Mouse (Mus musculus) MEL (cell line): Measurements from ENCODE around the gene Hdhd3.

Experiments used
- CTCF ChIP-seq, 3 experiments: IDR thresholded peaks in 2 of 3; conservative IDR thresholded peaks in 1 of 3; 2 replicates each; pipeline ENCODE4 v1.5.1; 2011 to 2012; ENCODE audit warnings: low read length in 3 of 3, low read depth in 2 of 3, mild to moderate bottlenecking in 2 of 3, improper control_type of control experiment in 1 of 3, inconsistent platforms in 1 of 3, mixed read lengths in 1 of 3, moderate library complexity in 1 of 3; ENCODE audit not compliant: control insufficient read depth in 1 of 3, insufficient read depth in 1 of 3, poor library complexity in 1 of 3, severe bottlenecking in 1 of 3
- E2F4 ChIP-seq: IDR thresholded peaks from 2 replicates; pipeline ENCODE4 v1.6.1; 2011; ENCODE audit warnings: low read depth, low read length, improper control_type of control experiment, borderline replicate concordance
- GATA1 ChIP-seq: IDR thresholded peaks from 2 replicates; pipeline ENCODE4 v1.6.1; 2011; ENCODE audit warnings: low read depth, low read length, improper control_type of control experiment
- MEF2A ChIP-seq: IDR thresholded peaks from 2 replicates; pipeline ENCODE4 v1.6.1; 2014; ENCODE audit warnings: low read depth, mild to moderate bottlenecking, inconsistent platforms, low read length, improper control_type of control experiment; ENCODE audit not compliant: poor library complexity, insufficient replicate concordance, severe bottlenecking; ENCODE audit errors: extremely low read depth
- POLR2A ChIP-seq, 2 experiments: IDR thresholded peaks; 2 replicates each; pipeline ENCODE4 v1.6.1; 2011 to 2012; ENCODE audit warnings: low read length in 2 of 2, mild to moderate bottlenecking in 2 of 2, control low read depth in 1 of 2, improper control_type of control experiment in 1 of 2, low read depth in 1 of 2, moderate library complexity in 1 of 2; ENCODE audit not compliant: control insufficient read depth in 1 of 2, insufficient read depth in 1 of 2, poor library complexity in 1 of 2
- USF1 ChIP-seq: IDR thresholded peaks from 2 replicates; pipeline ENCODE4 v1.6.1; 2014; ENCODE audit warnings: low read depth, mild to moderate bottlenecking, inconsistent platforms, low read length, improper control_type of control experiment, moderate library complexity
- ZKSCAN1 ChIP-seq: IDR thresholded peaks from 2 replicates; pipeline ENCODE4 v1.6.1; 2012; ENCODE audit warnings: low read depth, mild to moderate bottlenecking, inconsistent platforms, low read length, improper control_type of control experiment, moderate library complexity

GRCm38 (mm10) chr4:62470598-62471051 lies 32.6 kb downstream of the Hdhd3 start, which contains the start of gene Wdr31:
- no peak for TF ChIP-seq GATA1
- no peak for TF ChIP-seq POLR2A (IDR thresholded peaks at IDR 0.05; ENCODE audit: control insufficient read depth in 1 of 2, insufficient read depth in 1 of 2, low read depth in 1 of 2, low read length in 2 of 2, poor library complexity in 1 of 2)
- no peak for TF ChIP-seq CTCF (IDR thresholded peaks at IDR 0.05 in 2 of 3, conservative IDR thresholded peaks at IDR 0.05 in 1 of 3; ENCODE audit: control insufficient read depth in 1 of 3, insufficient read depth in 1 of 3, low read depth in 2 of 3, low read length in 3 of 3, poor library complexity in 1 of 3, severe bottlenecking in 1 of 3)
- no peak for TF ChIP-seq ZKSCAN1
- TF ChIP-seq MEF2A: no peak
- peak; percentile 25; the same call in 1 of the 2 replicates for TF ChIP-seq USF1
- no peak for TF ChIP-seq E2F4
